Mouse (Mus musculus) cerebellum, adult 8-10 months (tissue): ENCODE results near the gene Ftcd.

Experiments
- DNase-seq: peaks from one replicate; pipeline ENCODE4 v3.0.0; 2022

Gene Ftcd

DNA sequence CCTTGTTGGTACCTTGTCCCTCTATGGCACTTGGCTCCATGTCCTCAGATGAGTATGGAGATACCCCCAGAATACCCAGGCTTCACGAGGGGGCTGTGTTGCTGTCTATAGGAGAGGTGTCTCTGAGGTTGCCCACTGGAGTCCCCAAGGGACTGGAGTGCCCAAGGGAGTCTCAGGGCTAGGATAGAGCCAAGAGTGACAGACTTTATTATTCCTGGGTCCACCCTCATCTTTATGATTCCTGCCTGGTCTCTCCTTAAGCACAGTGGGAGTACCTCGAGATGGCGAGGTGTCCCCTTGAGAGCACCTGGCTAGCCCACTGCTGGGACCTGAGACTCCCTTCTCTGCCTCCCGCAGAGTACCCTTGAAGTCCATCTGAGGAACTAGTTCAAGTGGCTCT is 47.0 kb downstream of the Ftcd start:
- no peak for DNase-seq

DNA sequence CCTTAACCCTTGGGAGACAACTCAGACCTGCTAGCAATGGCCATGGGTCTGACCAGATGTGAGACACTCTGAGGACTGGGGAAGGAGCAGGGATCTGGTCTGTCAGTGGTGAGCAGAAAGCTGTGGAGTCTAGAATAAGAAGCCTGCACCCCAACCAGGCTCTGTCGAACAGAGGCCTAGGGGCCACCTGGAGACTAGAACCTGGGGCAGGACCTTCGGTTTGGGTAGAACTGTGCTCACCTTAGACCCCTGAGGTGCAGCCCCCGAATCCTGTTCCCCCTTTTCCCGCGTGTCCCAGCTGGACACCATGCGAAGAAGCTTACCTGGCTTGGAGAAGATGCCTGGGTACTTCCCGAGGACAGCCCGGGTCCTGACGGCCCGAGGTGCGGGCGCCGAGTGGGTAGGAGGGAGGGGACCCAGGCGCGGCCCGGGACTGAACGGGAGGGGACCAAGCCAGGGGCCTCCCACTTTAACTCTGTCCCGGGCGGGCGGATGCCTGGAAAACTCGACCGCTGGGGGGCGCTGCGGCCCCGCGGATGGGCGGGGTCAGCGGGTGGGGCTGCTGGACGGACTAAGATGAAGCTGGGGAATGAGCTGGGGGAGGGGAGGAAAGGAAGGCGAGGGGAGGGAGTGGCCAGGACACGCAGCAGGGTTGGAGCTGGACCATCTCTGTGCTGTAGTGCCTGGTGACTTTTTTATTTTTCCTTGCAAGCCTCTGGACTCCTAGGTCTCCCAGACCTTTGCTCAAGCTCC is 47.7 kb downstream of the Ftcd start, which contains the start of gene Col6a2:
Gene Col6a2, minus strand, starts transcription at position 703 of the 753 bp plus-strand sequence.
- DNase-seq, result peak; percentile 66

DNA sequence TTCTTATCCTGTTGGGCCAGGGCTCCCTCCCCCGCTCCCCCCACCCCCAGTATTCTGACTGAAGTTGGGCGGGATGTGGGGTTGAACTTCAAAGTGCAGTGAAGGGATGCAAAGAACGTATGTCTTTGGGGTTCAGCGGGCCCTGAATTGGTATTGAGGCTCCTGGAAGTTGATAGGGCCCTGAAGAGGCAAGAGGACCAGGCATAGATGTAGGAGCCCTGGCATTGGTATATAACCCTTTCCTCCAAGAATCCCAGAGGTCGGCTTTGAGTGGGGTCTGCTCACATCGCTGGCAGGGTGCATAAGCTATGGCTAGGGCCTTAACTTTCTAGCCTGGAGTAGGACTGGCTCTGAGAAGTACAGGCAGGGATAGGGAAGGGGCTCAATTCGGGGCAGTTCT is 48.3 kb downstream of the Ftcd start:
- no peak for DNase-seq

DNA sequence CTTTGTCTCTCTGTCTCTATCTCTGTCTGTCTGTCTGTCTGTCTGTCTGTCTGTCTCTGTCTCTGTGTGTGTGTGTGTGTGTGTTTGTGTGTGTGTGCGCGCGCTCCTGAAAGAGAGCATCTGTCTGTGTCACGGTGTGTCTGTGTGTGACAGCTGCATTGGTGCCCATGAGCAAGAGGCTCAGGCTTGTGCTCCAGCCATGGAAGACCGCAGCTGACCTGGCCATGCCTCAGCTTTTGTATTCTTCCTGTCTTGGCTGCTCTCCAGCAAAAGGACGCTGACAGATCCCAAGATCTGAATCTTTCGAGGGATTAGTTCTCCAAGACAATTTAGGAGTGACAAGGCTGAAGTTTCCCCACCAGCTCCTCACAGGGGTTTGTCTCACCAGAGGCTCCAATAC is 49.5 kb downstream of the Ftcd start:
- no peak for DNase-seq

DNA sequence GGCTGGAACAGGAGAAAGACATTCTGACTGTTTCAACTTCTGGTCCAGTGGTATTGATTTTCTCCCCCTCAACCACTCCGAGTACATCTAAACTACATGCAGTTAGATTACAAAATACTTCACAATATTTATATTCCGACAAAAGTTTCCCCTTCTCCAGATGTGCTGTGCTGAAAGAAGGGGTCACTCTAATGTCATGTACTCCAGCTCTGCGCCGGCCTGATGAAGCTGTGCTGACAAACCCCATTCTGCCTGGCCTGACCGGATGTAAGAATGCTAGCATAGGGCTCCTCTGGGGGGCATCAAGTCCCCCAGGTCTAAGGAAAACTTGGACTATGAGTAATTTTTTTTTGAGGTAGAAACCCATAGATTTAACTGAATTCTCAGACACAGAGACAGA is 52.3 kb downstream of the Ftcd start:
- DNase-seq, result no peak

DNA sequence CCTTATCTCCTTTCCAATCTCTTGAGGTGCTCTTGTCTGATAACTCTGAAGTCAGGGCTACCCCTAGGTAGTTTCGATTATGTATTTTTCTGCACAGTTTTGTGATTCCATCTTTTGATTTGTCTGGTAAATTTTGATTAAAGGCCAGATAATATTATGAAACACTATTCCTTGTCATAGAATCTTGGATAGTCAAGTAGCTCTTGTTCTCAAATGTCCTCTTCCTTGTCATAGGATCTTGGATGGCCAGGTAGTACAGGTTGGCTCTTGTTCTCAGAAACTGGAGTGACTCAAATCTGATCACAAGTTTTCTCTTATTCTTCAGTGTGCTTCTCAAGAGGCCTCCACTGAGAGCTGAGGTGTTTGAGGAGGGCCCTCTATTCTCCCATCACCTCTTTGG is 55.2 kb downstream of the Ftcd start:
- no peak for DNase-seq

DNA sequence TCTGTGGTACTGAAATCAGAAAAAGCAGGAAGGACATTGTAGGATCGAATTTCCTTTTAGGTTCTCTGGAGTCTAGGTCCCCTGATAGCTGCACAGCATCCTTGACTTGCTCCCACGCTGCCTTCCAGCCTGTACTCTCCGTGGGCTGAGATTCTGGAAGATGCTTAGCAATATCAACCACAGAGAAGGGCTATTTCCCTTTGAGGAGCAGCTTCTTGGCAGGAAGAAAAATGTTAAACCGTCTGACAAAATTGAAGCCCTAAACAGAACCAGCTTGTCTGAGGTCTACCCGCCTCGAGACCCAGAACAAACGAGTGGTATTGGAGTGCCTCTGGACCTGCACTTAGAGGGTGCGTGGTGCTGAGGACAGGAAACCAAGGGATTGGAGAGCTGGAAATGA is 57.2 kb downstream of the Ftcd start:
- no peak for DNase-seq

DNA sequence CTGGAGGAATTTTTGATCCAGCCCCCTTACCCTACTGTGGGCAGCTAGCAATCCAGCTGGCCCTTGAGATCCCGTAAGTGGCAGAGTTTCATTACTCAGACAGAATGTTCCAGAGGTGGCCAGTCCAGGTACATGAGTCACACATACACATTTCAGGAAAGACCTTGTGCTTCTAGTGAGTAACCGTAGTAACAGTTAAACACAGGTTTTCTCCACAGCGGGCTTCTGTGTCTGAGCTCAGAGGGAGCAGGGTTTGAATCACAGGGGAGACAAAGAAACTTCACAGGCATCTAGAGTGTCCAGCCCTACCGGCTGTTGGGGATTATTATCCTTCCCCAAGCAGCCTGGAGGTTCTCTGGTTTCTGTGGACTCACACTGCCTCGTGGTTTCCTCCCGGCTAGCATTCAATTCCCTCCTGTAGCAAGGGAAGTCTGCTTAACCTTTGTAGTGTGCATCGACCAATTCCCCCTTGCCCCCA is 58.7 kb downstream of the Ftcd start:
- no peak for DNase-seq

DNA sequence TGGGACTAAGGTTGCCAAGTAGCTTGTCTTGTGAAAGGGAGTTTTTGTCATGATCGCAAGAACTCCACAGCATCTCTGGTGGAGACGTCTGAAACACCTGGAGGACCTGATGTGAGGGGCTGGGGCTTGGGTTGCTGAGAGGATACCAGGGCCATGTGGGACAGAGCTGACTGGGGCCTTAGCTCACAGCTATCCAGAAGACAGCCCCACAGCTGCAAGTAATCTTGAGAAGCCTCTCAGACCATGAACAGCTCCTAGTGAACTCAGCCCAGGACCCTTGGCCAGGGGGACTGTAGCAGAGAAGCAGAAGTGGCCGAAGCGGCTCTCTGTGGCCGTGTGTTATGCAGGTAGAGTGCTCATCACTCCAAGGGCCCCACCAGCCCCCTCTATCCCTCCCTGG is 59.1 kb downstream of the Ftcd start:
- no peak for DNase-seq

DNA sequence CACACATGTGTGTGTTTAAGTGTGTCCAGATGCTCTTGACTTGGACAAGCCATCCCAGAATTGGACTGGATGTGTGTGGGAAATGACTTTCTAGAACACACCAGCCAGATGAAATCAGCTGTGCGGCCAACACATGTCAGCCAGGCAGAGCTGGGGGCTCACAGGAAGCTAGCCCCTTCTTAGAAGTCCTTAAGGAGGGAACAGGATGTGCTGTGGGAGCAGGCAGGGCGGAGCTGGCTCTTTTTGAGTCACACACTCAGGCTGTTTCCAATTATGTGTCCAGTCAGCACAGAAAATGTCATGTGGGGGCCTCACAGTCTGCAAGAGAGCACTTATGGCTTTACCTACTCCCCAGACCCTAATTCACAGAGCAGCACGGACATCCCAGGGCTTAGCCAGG is 60.6 kb downstream of the Ftcd start:
- DNase-seq, result no peak

DNA sequence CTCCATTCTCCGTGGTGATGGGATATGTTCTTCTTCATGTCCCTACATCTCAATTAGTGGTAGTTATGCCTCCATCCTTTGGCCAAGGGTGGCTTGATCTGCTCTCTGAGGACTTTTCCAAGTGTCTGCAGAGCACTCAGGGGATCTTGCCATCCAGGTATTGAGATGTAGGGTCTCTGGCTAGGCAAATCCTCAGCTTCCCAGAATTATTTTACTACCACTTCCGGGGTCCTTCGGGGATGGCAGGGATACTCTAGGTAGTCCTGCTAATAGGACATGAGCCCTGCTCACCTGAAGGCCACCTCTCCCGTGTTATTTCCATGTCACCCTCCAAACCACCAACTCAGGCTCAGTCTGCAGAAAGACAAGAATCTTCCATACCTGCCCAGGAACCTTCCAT is 61.2 kb downstream of the Ftcd start:
- DNase-seq, result no peak
